Mouse (Mus musculus): ENCODE measurements at regions not wholly inside any gene's neighbourhood (a gene's known extent, or its start where the extent isn't known, plus 50 kb on each side); places are given as distances from the start of the nearest gene placed in this dataset.
A peak's percentile ranks its signal among the peaks of the same experiment; 100 is the strongest.

- no peak for DNase-seq
These were observed 58.2 kb upstream of the Lhx8 start for GRCm38 (mm10) chr3:154388656-154389055.

DNA sequence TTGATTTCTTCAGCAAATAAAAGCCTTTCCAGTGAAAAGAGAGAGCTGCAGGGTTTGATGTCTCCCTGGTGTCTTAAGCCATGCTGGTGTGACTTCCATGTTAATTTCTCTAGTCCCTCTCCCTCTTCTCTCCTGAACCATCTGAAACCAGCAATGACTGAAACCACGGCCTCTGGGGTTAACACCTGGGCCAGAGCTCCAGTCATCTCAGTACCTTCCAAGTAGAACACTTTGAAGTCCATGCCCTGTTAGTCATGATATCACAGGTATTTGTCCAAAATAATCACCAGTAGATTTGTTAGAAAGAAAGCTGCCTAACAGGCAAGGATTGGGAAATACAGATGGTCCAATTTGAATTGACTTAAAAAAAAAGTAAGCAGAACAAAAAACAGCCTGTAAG lies 56.8 kb upstream of the Lhx8 start:
- no peak for DNase-seq

DNA sequence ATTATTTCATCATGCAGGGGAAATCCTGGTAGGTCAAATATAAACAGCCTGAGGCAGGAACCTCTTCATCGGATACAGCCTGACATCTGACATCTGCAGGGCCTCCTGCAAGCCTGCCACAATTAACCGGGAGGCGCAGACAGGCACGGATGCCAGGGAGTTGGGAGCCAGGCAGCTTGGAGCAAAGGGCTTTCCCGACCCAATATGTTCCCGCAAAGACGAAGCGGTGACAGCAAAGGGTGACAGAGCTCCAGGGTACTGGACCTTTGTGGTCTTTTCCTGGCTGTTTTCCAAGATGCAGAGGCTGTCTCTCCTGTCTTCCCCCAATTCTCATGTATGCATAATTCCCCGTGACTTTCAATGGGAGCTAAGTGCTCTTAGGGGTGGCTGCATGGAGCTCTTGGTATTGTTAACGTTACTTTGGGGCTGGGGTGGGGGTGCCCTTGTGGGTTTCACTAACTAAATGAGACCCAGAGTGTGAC lies 55.4 kb upstream of the Lhx8 start:
- DNase-seq = peak; percentile 54 to 69

DNA sequence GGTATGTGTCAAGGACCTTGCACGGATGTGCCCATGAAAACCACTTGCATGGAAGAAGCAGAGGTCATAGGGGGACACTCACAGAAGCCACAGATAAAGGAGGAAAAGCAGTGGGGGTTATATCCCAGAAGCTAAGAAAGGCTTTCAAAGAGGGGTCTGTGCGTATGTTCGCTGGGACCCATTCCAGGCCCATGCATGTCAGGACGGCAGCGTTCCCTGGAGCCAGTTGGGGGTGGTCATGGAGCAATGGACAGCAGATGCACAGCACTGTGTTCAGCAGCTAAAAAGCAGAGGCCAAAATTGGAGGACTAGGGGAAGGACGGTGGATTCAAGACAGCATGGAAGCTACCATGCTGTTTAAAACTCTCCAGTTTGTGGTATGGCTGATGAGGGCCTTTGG lies 52.4 kb upstream of the Lhx8 start:
- DNase-seq = peak; percentile 30 to 61

DNA sequence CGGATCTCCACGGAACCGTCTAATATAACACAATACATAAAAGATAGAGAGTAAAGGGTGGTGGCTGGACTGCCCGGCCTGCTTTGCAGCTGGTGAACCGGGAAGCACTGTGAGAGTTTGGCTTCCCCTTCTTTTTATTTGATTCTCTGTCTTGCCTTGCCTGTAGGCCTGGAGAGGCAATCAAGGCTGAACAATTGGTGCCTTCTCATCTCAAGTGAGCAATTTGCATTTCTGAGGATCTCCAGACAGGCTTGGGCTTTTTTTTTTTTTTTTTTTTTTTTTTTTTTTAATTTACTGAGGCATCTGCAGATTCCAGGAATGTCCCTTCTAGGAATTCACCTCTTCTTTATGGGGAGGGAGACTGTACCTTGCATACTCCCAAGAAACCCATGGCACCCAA lies 51.1 kb upstream of the Lhx8 start:
- DNase-seq = no peak

Measured in cerebellum, postnatal 10 days (tissue).